Mouse (Mus musculus) lung, postnatal 36 days (tissue): ENCODE measurements around the gene Btc.

ENCODE experiments used
- DNase-seq: peaks from one replicate; pipeline ENCODE4 v3.0.0; 2022; ENCODE audit warnings: mixed read lengths

Btc gene

DNA sequence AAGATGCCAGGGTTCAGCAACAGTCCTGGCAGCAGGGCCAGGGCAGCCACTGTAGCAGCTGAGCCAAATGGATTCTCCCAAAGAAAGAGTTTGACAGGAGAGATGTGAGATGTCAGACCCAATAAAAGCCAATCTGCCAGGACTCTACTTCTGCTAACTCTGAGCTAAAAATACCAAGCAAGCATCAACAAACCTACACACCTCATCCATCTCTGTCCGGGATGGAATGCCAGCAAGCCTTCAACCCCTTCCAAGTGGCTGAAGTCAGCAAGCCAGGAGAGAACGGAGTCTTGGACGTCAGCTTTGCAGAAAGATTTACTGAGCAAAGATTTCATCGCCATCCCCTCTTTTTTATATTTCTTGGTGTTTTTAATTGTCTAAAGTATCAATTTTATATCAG, 88.8 kb downstream of the Btc start:
- peak; percentile 19 for DNase-seq

DNA sequence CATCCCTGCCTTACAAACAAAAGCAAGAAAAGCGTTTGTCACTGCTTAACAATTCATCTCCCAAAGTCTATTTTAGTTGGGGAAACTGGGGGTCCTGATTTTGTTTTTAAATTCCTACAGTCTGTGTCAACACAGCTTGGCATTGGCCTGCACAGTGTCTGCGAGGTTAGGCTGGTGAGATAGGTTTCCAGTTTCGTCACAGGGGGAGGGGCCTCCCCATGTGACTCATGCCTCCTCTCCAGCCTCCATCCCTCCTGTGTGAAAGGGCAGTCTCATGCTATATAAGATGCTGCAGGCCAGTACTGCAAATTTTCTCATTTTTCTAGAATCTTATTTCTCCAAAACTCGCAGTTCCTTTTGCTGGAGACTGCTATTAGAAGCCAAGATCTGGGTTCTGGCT, 91.0 kb downstream of the Btc start:
- DNase-seq: no peak

DNA sequence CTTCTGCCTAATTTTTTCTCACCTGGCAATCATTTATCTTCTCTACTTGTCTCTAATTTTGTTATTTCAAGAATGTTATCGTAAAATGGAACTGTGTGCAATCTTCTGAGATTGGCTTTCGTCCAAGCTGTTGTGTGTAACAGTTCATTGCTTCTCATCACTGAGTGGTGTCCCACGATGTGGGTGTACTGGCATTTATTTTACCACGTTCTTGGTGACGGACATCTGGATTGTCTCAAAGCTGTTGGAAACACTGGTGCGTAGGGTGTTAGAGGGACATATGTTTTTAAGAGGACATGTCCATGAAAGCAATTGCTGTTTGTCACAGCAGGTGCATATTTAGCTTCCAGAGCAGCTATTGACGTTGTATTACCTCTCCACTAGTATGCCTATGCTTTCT, 94.2 kb downstream of the Btc start:
- no peak for DNase-seq

DNA sequence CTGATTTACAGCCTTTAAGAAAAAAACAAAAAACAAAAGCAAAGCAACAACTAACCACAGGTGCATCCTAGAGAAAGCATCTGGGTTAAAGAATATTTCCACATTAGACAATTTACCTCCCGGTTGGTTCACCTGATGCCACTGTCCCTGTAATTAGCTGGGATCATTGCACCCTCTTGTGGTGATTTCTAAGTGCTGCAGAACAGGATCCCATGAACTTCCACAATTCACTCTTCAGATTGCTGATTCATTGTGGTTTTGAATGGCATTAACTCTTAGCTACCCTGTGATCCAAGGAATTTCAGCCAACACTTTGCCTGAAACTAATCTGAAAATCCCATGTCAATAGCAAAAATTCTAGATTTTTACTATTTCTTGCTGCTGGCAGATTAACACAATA, 94.9 kb downstream of the Btc start:
- peak; percentile 78 for DNase-seq
